Mouse (Mus musculus) embryonic fibroblast, embryonic 13.5 days (primary cell): Measurements from ENCODE around the gene Gm4498. TPM values are rescaled to one million over a fixed set of nuclear protein-coding genes. Genes with fewer than 3 reads are reported as not detected.
"Not testable (repeated sequence)": the region's sequence is repeated elsewhere in the genome, so short reads cannot be mapped to it uniquely, and the experiment has no call there.

Experiments
- H3K27ac ChIP-seq: 2 replicates; pipeline ENCODE4 v1.5.1; 2012; ENCODE audit warnings: low read length, control low read depth, inconsistent platforms; ENCODE audit not compliant: insufficient read depth
- H3K4me1 ChIP-seq: 2 replicates; pipeline ENCODE4 v1.6.1; 2011; ENCODE audit warnings: low read length; ENCODE audit not compliant: control insufficient read depth, insufficient read depth
- H3K4me3 ChIP-seq: 2 replicates; pipeline ENCODE4 v1.5.1; 2011; ENCODE audit warnings: mild to moderate bottlenecking, control low read depth, low read length; ENCODE audit not compliant: insufficient read depth
- polyA plus RNA-seq: library from polyadenylated mRNA; stranded (reverse); fragments of >200 nt; gene quantifications from 2 replicates; pipeline ENCODE4 v1.2.4, GENCODE M21; 2011; ENCODE audit warnings: low read depth; ENCODE audit not compliant: missing spikeins, insufficient read length

Gm4498 gene
- not detected in 2 replicates for polyA plus RNA-seq

- not testable (repeated sequence) for H3K4me3 ChIP-seq, H3K27ac ChIP-seq, H3K4me1 ChIP-seq
These were observed at the start of gene Gm4498 for GRCm38 (mm10) chr7:20233728-20234127. TSS of gene Gm4498 (minus strand) at chr7:20233828.

GRCm38 (mm10) chr7:20262734-20263133, 29.1 kb upstream of the Gm4498 start, which contains the start of gene Gm5890:
TSS of gene Gm5890 (minus strand) at chr7:20262834.
- H3K4me3 ChIP-seq, H3K27ac ChIP-seq, H3K4me1 ChIP-seq: not testable (repeated sequence)

GRCm38 (mm10) chr7:20205507-20205906, 28.1 kb downstream of the Gm4498 start, which contains the start of gene Gm6164:
TSS of gene Gm6164 (minus strand) at chr7:20205607.
- H3K4me3 ChIP-seq, H3K27ac ChIP-seq, H3K4me1 ChIP-seq: not testable (repeated sequence)

GRCm38 (mm10) chr7:20193410-20193809, 40.2 kb downstream of the Gm4498 start, which contains the start of gene Vmn1r95:
TSS of gene Vmn1r95 (plus strand) at chr7:20193710.
- H3K4me3 ChIP-seq, H3K27ac ChIP-seq, H3K4me1 ChIP-seq: not testable (repeated sequence)

Other genes with a start within 250 kb of the Gm4498 start
- gene Nlrp9b, start 242.4 kb downstream of the Gm4498 start, polyA plus RNA-seq = not detected in 2 replicates
- not detected in 2 replicates for gene Vmn1r91, start 134.1 kb downstream of the Gm4498 start, polyA plus RNA-seq
- gene Gm16442, start 111.2 kb downstream of the Gm4498 start, polyA plus RNA-seq = not detected in 2 replicates
- gene Vmn1r93, start 94.7 kb downstream of the Gm4498 start, polyA plus RNA-seq = not detected in 2 replicates
- not detected in 2 replicates for gene Vmn1r94, start 65.5 kb downstream of the Gm4498 start, polyA plus RNA-seq
- not detected in 2 replicates for gene Vmn1r95, start 40.1 kb downstream of the Gm4498 start, polyA plus RNA-seq
- gene Gm6164, start 28.2 kb downstream of the Gm4498 start, polyA plus RNA-seq = not detected in 2 replicates
- gene Gm5890, start 29.0 kb upstream of the Gm4498 start, polyA plus RNA-seq = not detected in 2 replicates
- gene Gm4133, start 100.2 kb upstream of the Gm4498 start, polyA plus RNA-seq = not detected in 2 replicates
- gene Gm5728, start 141.6 kb upstream of the Gm4498 start, polyA plus RNA-seq = not detected in 2 replicates
- gene Vmn1r100, start 184.1 kb upstream of the Gm4498 start, polyA plus RNA-seq = not detected in 2 replicates
- not detected in 2 replicates for gene Vmn1r101, start 208.8 kb upstream of the Gm4498 start, polyA plus RNA-seq
- not detected in 2 replicates for gene Gm10670, start 241.1 kb upstream of the Gm4498 start, polyA plus RNA-seq